Mouse (Mus musculus): ENCODE measurements around the gene Shkbp1. TPM values are rescaled to one million over a fixed set of nuclear protein-coding genes. Genes with fewer than 3 reads are reported as not detected.

The Shkbp1 gene
- total RNA-seq, 2 experiments from 2014 or later, result 18.3 to 19.4 TPM

Other genes with a start within 250 kb of the Shkbp1 start
- gene Cyp2f2, start 236.1 kb downstream of the Shkbp1 start, total RNA-seq (2021), result 100 to 1,000 TPM in 1 of 2 experiments, 1 to 10 TPM in 1; 3.5 to 488 TPM
- gene Cyp2t4, start 202.3 kb downstream of the Shkbp1 start, total RNA-seq (2021), result not detected
- 100 to 1,000 TPM in 1 of 2 experiments, 10 to 100 TPM in 1; 76.0 to 106 TPM for gene Egln2, start 189.2 kb downstream of the Shkbp1 start, total RNA-seq (2021)
- 10 to 100 TPM; 42.9 to 65.1 TPM for gene Rab4b, start 177.1 kb downstream of the Shkbp1 start, total RNA-seq (2021)
- not detected for gene Gm21983, start 174.9 kb downstream of the Shkbp1 start, total RNA-seq (2021)
- gene Mia, start 174.9 kb downstream of the Shkbp1 start, total RNA-seq (2021), result under 1 TPM in 1 of 2 experiments, not detected in 1; 0.60 TPM
- 10 to 100 TPM; 23.7 to 24.0 TPM for gene BC024978, start 160.2 kb downstream of the Shkbp1 start, total RNA-seq (2021)
- 10 to 100 TPM; 65.7 to 67.2 TPM for gene Snrpa, start 159.7 kb downstream of the Shkbp1 start, total RNA-seq (2021)
- gene Itpkc, start 127.4 kb downstream of the Shkbp1 start, total RNA-seq (2021), result 10 to 100 TPM; 14.5 to 17.9 TPM
- 10 to 100 TPM; 38.2 to 68.0 TPM for gene Coq8b, start 123.0 kb downstream of the Shkbp1 start, total RNA-seq (2021)
- gene Numbl, start 97.6 kb downstream of the Shkbp1 start, total RNA-seq (2021), result 1 to 10 TPM; 6.8 to 7.7 TPM
- gene Ltbp4, start 18.3 kb downstream of the Shkbp1 start, total RNA-seq (2021), result 10 to 100 TPM; 88.5 to 90.6 TPM
- 1 to 10 TPM in 1 of 2 experiments, not detected in 1; 1.7 TPM for gene Gm20479, start 1.4 kb upstream of the Shkbp1 start, total RNA-seq (2021)
- gene Sptbn4, start 91.7 kb upstream of the Shkbp1 start, total RNA-seq (2021), result 1 to 10 TPM; 2.9 to 3.1 TPM
- gene Blvrb, start 92.0 kb upstream of the Shkbp1 start, total RNA-seq (2021), result 10 to 100 TPM; 40.1 to 56.1 TPM
- gene Sertad3, start 117.7 kb upstream of the Shkbp1 start, total RNA-seq (2021), result 10 to 100 TPM; 10.6 to 11.5 TPM
- 10 to 100 TPM; 17.3 to 23.7 TPM for gene Sertad1, start 130.9 kb upstream of the Shkbp1 start, total RNA-seq (2021)
- gene Prx, start 143.3 kb upstream of the Shkbp1 start, total RNA-seq (2021), result 1 to 10 TPM; 2.6 to 3.0 TPM
- under 1 TPM; 0.26 to 0.40 TPM for gene Hipk4, start 167.2 kb upstream of the Shkbp1 start, total RNA-seq (2021)
- 100 to 1,000 TPM; 123 to 147 TPM for gene Pld3, start 197.2 kb upstream of the Shkbp1 start, total RNA-seq (2021)
- 10 to 100 TPM; 13.5 to 18.9 TPM for gene 2310022A10Rik, start 197.2 kb upstream of the Shkbp1 start, total RNA-seq (2021)
- gene Akt2, start 235.5 kb upstream of the Shkbp1 start, total RNA-seq (2021), result 100 to 1,000 TPM; 209 to 250 TPM

All from adrenal gland, adult 18-20 months (tissue).